Mouse (Mus musculus): ENCODE data around the gene Ifitm6. TPM values are rescaled to one million over a fixed set of nuclear protein-coding genes. Genes with fewer than 3 reads are reported as not detected.
"Not testable (repeated sequence)": the region's sequence is repeated elsewhere in the genome, so short reads cannot be mapped to it uniquely, and the experiment has no call there.

Gene Ifitm6
- polyA plus RNA-seq, 2 experiments from 2014 or later, result not detected

DNA sequence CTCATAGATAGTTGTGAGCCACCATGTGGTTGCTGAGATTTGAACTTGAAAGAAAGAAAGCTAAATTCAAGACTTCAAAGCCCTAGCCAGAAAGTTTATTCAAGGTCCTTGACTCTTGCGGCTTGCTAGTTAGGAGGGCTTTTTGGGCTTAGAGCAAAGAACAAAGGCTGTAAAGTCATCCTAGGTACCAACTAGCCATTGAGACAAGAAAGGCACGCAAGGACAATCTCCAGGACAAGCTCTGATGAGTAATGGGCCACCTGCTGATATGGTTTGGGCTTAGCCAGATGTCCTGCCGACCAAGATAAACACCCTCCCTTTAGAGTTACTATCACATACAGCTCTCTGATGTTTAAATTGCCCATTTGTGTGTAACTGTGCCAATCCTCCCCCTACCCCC, 49.0 kb downstream of the Ifitm6 start:
- not testable (repeated sequence) for ATAC-seq

DNA sequence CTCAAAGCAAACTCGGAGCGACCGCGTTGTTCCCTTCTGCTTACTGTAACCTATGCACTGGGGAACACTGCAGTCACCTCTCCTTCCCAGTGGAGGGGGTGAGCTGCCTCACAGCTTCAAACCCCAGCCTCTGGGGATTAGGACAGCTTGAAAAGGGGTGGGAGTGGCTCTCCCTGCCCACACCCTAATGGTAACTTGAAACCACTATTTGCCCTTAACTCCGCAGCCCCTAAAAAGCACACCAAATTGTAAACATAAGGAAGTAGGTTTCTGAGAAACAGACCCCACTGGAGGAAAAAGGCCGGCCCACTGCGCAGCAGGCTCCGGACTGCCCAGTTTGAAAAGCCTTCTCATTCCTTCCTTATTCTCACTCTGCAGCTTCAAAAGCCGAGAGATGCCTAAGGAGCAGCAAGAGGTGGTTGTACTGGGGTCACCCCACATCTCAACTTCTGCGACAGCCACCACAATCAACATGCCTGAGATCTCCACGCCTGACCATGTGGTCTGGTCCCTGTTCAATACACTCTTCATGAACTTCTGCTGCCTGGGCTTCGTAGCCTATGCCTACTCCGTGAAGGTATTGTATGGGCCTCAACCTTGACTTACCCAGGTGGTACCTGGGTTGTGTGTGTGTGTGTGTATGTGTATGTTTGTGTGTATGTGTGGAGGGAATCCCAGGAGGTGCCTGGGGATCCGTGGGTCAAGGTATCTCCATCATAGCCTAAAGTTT, 49.7 kb downstream of the Ifitm6 start:
- ATAC-seq, result no peak

DNA sequence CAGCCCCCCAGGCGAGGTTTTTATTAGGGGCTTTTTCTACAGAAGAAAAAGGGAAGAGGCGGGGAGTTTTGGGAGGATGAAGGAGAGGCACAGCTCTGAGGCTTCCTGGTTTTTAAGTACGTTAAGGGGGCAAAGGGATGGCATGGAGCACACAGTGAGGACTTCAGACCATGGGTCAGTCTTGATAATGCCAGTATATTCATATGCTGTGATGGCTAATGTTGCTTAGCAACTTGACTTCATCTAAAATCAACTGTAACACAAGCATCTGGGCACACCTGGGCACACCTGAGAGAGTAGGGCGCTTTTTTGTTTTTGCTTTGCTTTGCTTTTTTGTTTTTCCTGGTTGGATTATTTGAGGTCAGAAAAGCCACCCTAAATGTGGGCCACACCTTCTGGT, 50.8 kb downstream of the Ifitm6 start, which contains the start of gene Ifitm1:
Gene Ifitm1, plus strand, starts transcription at position 301 of the 400 bp plus-strand sequence.
- ATAC-seq, result no peak

Other genes starting within 250 kb of the Ifitm6 start
- under 1 TPM in 1 of 2 experiments, not detected in 1; 0.51 TPM for gene Syce1, start 230.1 kb downstream of the Ifitm6 start, polyA plus RNA-seq (2017; shearing (Covaris generic))
- under 1 TPM; 0.20 to 0.46 TPM for gene Zfp941, start 195.7 kb downstream of the Ifitm6 start, polyA plus RNA-seq (2017; shearing (Covaris generic))
- not detected for gene Urah, start 182.9 kb downstream of the Ifitm6 start, polyA plus RNA-seq (2017; shearing (Covaris generic))
- not detected for gene Scgb1c1, start 172.4 kb downstream of the Ifitm6 start, polyA plus RNA-seq (2017; shearing (Covaris generic))
- gene Odf3, start 170.1 kb downstream of the Ifitm6 start, polyA plus RNA-seq (2017; shearing (Covaris generic)), result not detected
- gene Gm45785, start 161.6 kb downstream of the Ifitm6 start, polyA plus RNA-seq (2017; shearing (Covaris generic)), result not detected
- gene Ric8a, start 161.0 kb downstream of the Ifitm6 start, polyA plus RNA-seq (2017; shearing (Covaris generic)), result 10 to 100 TPM; 61.4 to 67.7 TPM
- gene Bet1l, start 160.3 kb downstream of the Ifitm6 start, polyA plus RNA-seq (2017; shearing (Covaris generic)), result 10 to 100 TPM; 42.8 to 60.4 TPM
- gene Psmd13, start 136.0 kb downstream of the Ifitm6 start, polyA plus RNA-seq (2017; shearing (Covaris generic)), result 100 to 1,000 TPM in 1 of 2 experiments, 10 to 100 TPM in 1; 94.9 to 150 TPM
- gene Sirt3, start 135.6 kb downstream of the Ifitm6 start, polyA plus RNA-seq (2017; shearing (Covaris generic)), result 10 to 100 TPM in 1 of 2 experiments, 1 to 10 TPM in 1; 9.4 to 12.6 TPM
- not detected for gene Cox8b, start 117.5 kb downstream of the Ifitm6 start, polyA plus RNA-seq (2017; shearing (Covaris generic))
- gene Nlrp6, start 97.0 kb downstream of the Ifitm6 start, polyA plus RNA-seq (2017; shearing (Covaris generic)), result not detected
- 10 to 100 TPM; 15.1 to 30.9 TPM for gene Pgghg, start 76.5 kb downstream of the Ifitm6 start, polyA plus RNA-seq (2017; shearing (Covaris generic))
- not detected for gene Ifitm5, start 67.6 kb downstream of the Ifitm6 start, polyA plus RNA-seq (2017; shearing (Covaris generic))
- under 1 TPM in 1 of 2 experiments, not detected in 1; 0.82 TPM for gene Gm45717, start 62.0 kb downstream of the Ifitm6 start, polyA plus RNA-seq (2017; shearing (Covaris generic))
- gene Ifitm2, start 61.9 kb downstream of the Ifitm6 start, polyA plus RNA-seq (2017; shearing (Covaris generic)), result 10 to 100 TPM; 39.6 to 46.5 TPM
- not detected for gene Ifitm1, start 50.7 kb downstream of the Ifitm6 start, polyA plus RNA-seq (2017; shearing (Covaris generic))
- gene Ifitm3, start 7.2 kb downstream of the Ifitm6 start, polyA plus RNA-seq (2017; shearing (Covaris generic)), result 1 to 10 TPM; 2.9 to 4.4 TPM
- not detected for gene Gm17387, start 11.2 kb upstream of the Ifitm6 start, polyA plus RNA-seq (2017; shearing (Covaris generic))
- gene B4galnt4, start 43.2 kb upstream of the Ifitm6 start, polyA plus RNA-seq (2017; shearing (Covaris generic)), result 1 to 10 TPM; 6.6 to 7.8 TPM
- 100 to 1,000 TPM; 293 to 427 TPM for gene Pkp3, start 60.3 kb upstream of the Ifitm6 start, polyA plus RNA-seq (2017; shearing (Covaris generic))
- gene Sigirr, start 82.6 kb upstream of the Ifitm6 start, polyA plus RNA-seq (2017; shearing (Covaris generic)), result 100 to 1,000 TPM; 202 to 308 TPM
- gene Ano9, start 99.9 kb upstream of the Ifitm6 start, polyA plus RNA-seq (2017; shearing (Covaris generic)), result not detected
- gene Ptdss2, start 104.5 kb upstream of the Ifitm6 start, polyA plus RNA-seq (2017; shearing (Covaris generic)), result 10 to 100 TPM in 1 of 2 experiments, 1 to 10 TPM in 1; 6.7 to 10.1 TPM
- 100 to 1,000 TPM; 121 to 188 TPM for gene Rnh1, start 154.9 kb upstream of the Ifitm6 start, polyA plus RNA-seq (2017; shearing (Covaris generic))
- gene Hras, start 176.1 kb upstream of the Ifitm6 start, polyA plus RNA-seq (2017; shearing (Covaris generic)), result 1 to 10 TPM; 3.8 to 4.3 TPM
- 1 to 10 TPM; 2.2 to 4.5 TPM for gene Lrrc56, start 176.2 kb upstream of the Ifitm6 start, polyA plus RNA-seq (2017; shearing (Covaris generic))
- gene Lmntd2, start 196.2 kb upstream of the Ifitm6 start, polyA plus RNA-seq (2017; shearing (Covaris generic)), result 1 to 10 TPM; 8.5 to 9.6 TPM
- 10 to 100 TPM; 14.2 to 15.9 TPM for gene Rassf7, start 197.9 kb upstream of the Ifitm6 start, polyA plus RNA-seq (2017; shearing (Covaris generic))
- gene Phrf1, start 210.9 kb upstream of the Ifitm6 start, polyA plus RNA-seq (2017; shearing (Covaris generic)), result 10 to 100 TPM; 45.3 to 54.8 TPM
- gene Irf7, start 248.6 kb upstream of the Ifitm6 start, polyA plus RNA-seq (2017; shearing (Covaris generic)), result 100 to 1,000 TPM; 119 to 231 TPM

Measured in CD4-positive, CD25-positive, alpha-beta regulatory T cell, adult 4 months (primary cell).